In genomic region chr12:29815466-29815865, GRCm38 (mm10) we compare ENCODE assay signal across 26 mouse cellular contexts.
DNase-seq lines count a peak whose midpoint lies in the region; ATAC-seq lines count a peak whose summit lies in the region.
"Had no signal": no experiment of that assay in that cellular context is flagged by ENCODE, and none has a peak within 500 bp of the region (broad histone marks: within the 10 kb centered on the region; RNA-seq: fewer than 3 reads in every experiment).

No protein-coding gene starts in this region.

- ATAC-seq in hindbrain, embryonic 12.5 days (ENCODE audit: low FRiP score) = 0 out of 2 replicates have a peak, but pooled peaks have one; percentile 21
- ATAC-seq in hindbrain, embryonic 15.5 days (ENCODE audit: low FRiP score, low read depth) = no peak
- ATAC-seq in midbrain, embryonic 12.5 days (ENCODE audit: low FRiP score, low read depth) = no peak
- ATAC-seq in neural tube, embryonic 14.5 days (ENCODE audit: low read depth) = no peak
- ATAC-seq: inflammation-experienced regulatory T-cells, adult 6 months; Patski had no signal

- no peak overlapping the region for H3K4me3 ChIP-seq in hindbrain, embryonic 12.5 days
- no peak overlapping the region for H3K4me3 ChIP-seq in hindbrain, embryonic 10.5 days
- no peak overlapping the region for H3K4me3 ChIP-seq in hindbrain, embryonic 15.5 days
- no peak overlapping the region for H3K4me3 ChIP-seq in midbrain, embryonic 12.5 days
- H3K4me3 ChIP-seq in neural tube, embryonic 14.5 days (ENCODE audit: low read depth, low read length) = no peak overlapping the region
- H3K4me3 ChIP-seq: embryonic facial prominence, embryonic 10.5 days; forebrain, embryonic 10.5 days; heart, adult 2 months; limb, embryonic 15.5 days; liver, embryonic 15.5 days; lung, embryonic 15.5 days had no signal

- no peaks in the 10 kb centered on the region for H3K9me3 ChIP-seq in hindbrain, embryonic 12.5 days (replicated peaks)
- H3K9me3 ChIP-seq in hindbrain, embryonic 10.5 days = no peaks in the 10 kb centered on the region
- H3K9me3 ChIP-seq in hindbrain, embryonic 15.5 days = no peaks in the 10 kb centered on the region
- H3K9me3 ChIP-seq in midbrain, embryonic 12.5 days = no peaks in the 10 kb centered on the region
- no peaks in the 10 kb centered on the region for H3K9me3 ChIP-seq in neural tube, embryonic 14.5 days (ENCODE audit: control insufficient read depth, low read length)
- H3K9me3 ChIP-seq: embryonic facial prominence, embryonic 10.5 days; forebrain, embryonic 10.5 days; limb, embryonic 15.5 days; liver, embryonic 15.5 days; lung, embryonic 15.5 days had no signal

- H3K4me2 ChIP-seq in hindbrain, embryonic 12.5 days (replicated peaks) = no peak overlapping the region
- no peak overlapping the region for H3K4me2 ChIP-seq in hindbrain, embryonic 15.5 days
- H3K4me2 ChIP-seq in midbrain, embryonic 12.5 days (replicated peaks) = no peak overlapping the region
- no peak overlapping the region for H3K4me2 ChIP-seq in neural tube, embryonic 14.5 days (ENCODE audit: low read depth, low read length)
- H3K4me2 ChIP-seq: limb, embryonic 15.5 days; liver, embryonic 15.5 days; lung, embryonic 15.5 days had no signal

- no peak for DNase-seq in hindbrain, embryonic 10.5 days (ENCODE audit: low spot score)
- no peak for DNase-seq in adrenal gland, postnatal 25 days
- no peak for DNase-seq in thymus, postnatal 25 days
- DNase-seq: B cell, adult 2 months; cerebellum, adult 11-12 months; cerebellum, postnatal 10 days; gastrocnemius, postnatal 25 days; heart, adult 2 months; kidney, adult 2 months; left cerebral cortex, postnatal 4 days; lung, postnatal 4 days; right cerebral cortex, postnatal 14 days had no signal

- 75% methylated on average over 2 of the region's 2 CpGs for WGBS in hindbrain, embryonic 12.5 days
- WGBS in hindbrain, embryonic 10.5 days = 81% methylated on average over 2 of the region's 2 CpGs
- 65% methylated on average over 2 of the region's 2 CpGs for WGBS in hindbrain, embryonic 15.5 days
- 92% methylated on average over 2 of the region's 2 CpGs for WGBS in midbrain, embryonic 12.5 days
- 66% methylated on average over 2 of the region's 2 CpGs for WGBS in neural tube, embryonic 14.5 days

- H3K27ac ChIP-seq in hindbrain, embryonic 12.5 days = peak overlapping the region; percentile 71
- H3K27ac ChIP-seq in hindbrain, embryonic 10.5 days = no peak overlapping the region
- H3K27ac ChIP-seq in hindbrain, embryonic 15.5 days (replicated peaks) = peak overlapping the region; percentile 76
- peak overlapping the region; percentile 72 for H3K27ac ChIP-seq in midbrain, embryonic 12.5 days (replicated peaks)
- H3K27ac ChIP-seq in neural tube, embryonic 14.5 days (ENCODE audit: low read depth, low read length) = peak overlapping the region; percentile 76
- H3K27ac ChIP-seq: embryonic facial prominence, embryonic 10.5 days; forebrain, embryonic 10.5 days; heart, adult 2 months; kidney, postnatal 0 days; limb, embryonic 15.5 days; liver, embryonic 15.5 days; lung, embryonic 15.5 days had no signal

- H3K36me3 ChIP-seq in hindbrain, embryonic 12.5 days = no peaks in the 10 kb centered on the region
- H3K36me3 ChIP-seq in hindbrain, embryonic 10.5 days = no peaks in the 10 kb centered on the region
- H3K36me3 ChIP-seq in hindbrain, embryonic 15.5 days = peaks cover 4% of the 10 kb centered on the region; the same call in 1 of the 2 replicates
- H3K36me3 ChIP-seq in midbrain, embryonic 12.5 days = no peaks in the 10 kb centered on the region
- no peaks in the 10 kb centered on the region; the same call in 1 of the 2 replicates for H3K36me3 ChIP-seq in neural tube, embryonic 14.5 days (ENCODE audit: control insufficient read depth, insufficient read depth, low read length)
- H3K36me3 ChIP-seq: embryonic facial prominence, embryonic 10.5 days; forebrain, embryonic 10.5 days; G1E; limb, embryonic 15.5 days; liver, embryonic 15.5 days; lung, embryonic 15.5 days had no signal

- H3K9ac ChIP-seq in hindbrain, embryonic 12.5 days = no peak overlapping the region
- no peak overlapping the region for H3K9ac ChIP-seq in hindbrain, embryonic 15.5 days
- no peak overlapping the region for H3K9ac ChIP-seq in midbrain, embryonic 12.5 days (replicated peaks)
- no peak overlapping the region for H3K9ac ChIP-seq in neural tube, embryonic 14.5 days (replicated peaks; ENCODE audit: low read depth, low read length)
- H3K9ac ChIP-seq: limb, embryonic 15.5 days; liver, embryonic 15.5 days; lung, embryonic 15.5 days had no signal

- no peaks in the 10 kb centered on the region for H3K27me3 ChIP-seq in hindbrain, embryonic 12.5 days
- H3K27me3 ChIP-seq in hindbrain, embryonic 10.5 days (ENCODE audit: insufficient read depth, poor library complexity, severe bottlenecking) = no peaks in the 10 kb centered on the region
- H3K27me3 ChIP-seq in hindbrain, embryonic 15.5 days = no peaks in the 10 kb centered on the region
- no peaks in the 10 kb centered on the region for H3K27me3 ChIP-seq in midbrain, embryonic 12.5 days
- H3K27me3 ChIP-seq in neural tube, embryonic 14.5 days (ENCODE audit: control insufficient read depth, insufficient read depth, low read length) = no peaks in the 10 kb centered on the region
- H3K27me3 ChIP-seq: CH12.LX; limb, embryonic 15.5 days; liver, embryonic 15.5 days; lung, embryonic 15.5 days had no signal

- H3K4me1 ChIP-seq in hindbrain, embryonic 12.5 days = peaks cover 20% of the 10 kb centered on the region
- peaks cover 9% of the 10 kb centered on the region; the same call in 1 of the 2 replicates for H3K4me1 ChIP-seq in hindbrain, embryonic 10.5 days (replicated peaks)
- peaks cover 30% of the 10 kb centered on the region for H3K4me1 ChIP-seq in hindbrain, embryonic 15.5 days (replicated peaks)
- peaks cover 19% of the 10 kb centered on the region for H3K4me1 ChIP-seq in midbrain, embryonic 12.5 days
- H3K4me1 ChIP-seq in neural tube, embryonic 14.5 days (ENCODE audit: control insufficient read depth, insufficient read depth, low read length) = peaks cover 11% of the 10 kb centered on the region
- H3K4me1 ChIP-seq: embryonic facial prominence, embryonic 10.5 days; limb, embryonic 15.5 days; liver, embryonic 15.5 days had no signal
